Mouse (Mus musculus): ENCODE measurements around the gene Pirb.
"Not testable (repeated sequence)": the region's sequence is repeated elsewhere in the genome, so short reads cannot be mapped to it uniquely, and the experiment has no call there.

The Pirb gene

DNA sequence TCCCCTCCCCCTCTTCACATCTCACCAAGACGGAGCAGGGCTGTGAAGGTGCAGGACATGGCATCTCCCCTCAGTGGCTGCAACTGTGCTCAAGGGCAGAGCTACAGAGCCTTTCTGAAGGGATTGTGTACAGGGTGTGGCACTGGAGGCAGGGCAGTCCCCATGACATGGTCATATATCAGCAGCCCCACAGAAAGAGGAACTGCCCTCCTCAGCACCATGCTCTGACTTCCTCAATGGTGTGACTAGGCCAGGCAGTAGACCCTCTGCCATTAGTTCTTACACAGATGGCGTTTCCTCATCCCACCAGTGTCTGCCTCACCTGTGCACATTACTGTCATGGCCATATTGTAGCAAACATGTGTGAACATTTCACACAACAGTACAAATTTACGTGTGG lies at the start of gene Pirb:
TSS of gene Pirb (minus strand) at position 124 of the 400 bp plus-strand sequence.
- peak in 1 of 2 experiments; percentile 17 for DNase-seq (ENCODE audit: low read depth in 1 of 2, low spot score in 2 of 2)

DNA sequence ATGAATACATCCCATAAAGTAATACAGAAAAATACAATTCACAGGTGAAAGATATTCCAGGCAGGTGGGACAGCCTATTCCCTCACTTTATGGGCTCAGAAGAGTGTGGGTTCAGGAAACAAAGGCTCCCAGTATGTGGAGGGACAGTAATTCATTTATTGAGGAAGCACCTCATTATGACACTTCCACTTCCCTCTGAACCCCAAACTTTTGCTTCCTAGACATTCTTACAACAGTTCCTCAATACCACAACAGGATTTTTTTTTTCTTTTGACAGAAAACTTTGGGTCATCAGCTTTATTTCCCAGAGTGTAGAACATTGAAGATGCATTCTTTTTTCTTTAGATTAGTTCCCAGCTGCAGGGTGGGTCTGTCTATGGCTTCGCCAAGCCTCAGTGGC lies 12.5 kb upstream of the Pirb start:
- not testable (repeated sequence) for DNase-seq (ENCODE audit: low read depth in 1 of 2, low spot score in 2 of 2)

DNA sequence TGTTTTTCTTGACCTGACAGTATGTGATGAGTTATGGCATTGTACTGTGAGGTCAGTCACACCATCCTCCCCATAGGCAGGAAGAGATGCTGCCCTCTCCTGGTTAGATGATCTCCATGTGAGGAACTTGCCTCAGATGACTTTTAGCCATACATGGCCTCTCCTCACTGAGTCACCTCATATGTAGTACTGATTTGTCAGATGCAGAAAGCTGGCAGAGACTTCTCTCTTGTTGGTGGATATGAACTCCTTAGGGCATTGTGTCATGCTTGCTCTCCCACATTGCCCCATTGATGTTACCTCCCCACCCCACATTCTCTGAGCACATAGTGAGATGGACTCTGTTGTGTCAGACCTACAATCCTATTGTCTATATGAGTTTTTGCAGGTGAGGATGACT lies 5.3 kb upstream of the Pirb start:
- DNase-seq (ENCODE audit: low read depth in 1 of 2, low spot score in 2 of 2), result not testable (repeated sequence)

DNA sequence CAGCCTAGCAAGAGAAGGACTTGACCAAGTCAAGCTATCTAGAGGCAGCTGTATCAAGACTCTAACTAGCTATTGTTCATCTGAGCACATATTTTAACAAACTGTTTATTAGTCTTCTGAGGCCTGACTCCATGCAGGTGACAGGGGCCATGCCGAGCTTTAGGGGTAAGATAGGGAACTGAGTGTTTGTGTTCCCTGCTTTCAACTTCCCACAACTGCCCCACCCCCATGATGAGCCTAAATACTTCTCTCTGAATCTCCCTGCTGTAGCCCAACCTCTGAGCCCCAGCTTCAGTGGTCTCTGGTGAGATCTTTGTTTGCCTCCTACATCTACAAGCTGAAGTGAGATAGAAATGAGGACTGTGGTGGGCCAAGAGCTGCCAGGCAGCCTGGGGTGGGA lies 4.9 kb downstream of the Pirb start:
- DNase-seq (ENCODE audit: low read depth in 1 of 2, low spot score in 2 of 2), result no peak

DNA sequence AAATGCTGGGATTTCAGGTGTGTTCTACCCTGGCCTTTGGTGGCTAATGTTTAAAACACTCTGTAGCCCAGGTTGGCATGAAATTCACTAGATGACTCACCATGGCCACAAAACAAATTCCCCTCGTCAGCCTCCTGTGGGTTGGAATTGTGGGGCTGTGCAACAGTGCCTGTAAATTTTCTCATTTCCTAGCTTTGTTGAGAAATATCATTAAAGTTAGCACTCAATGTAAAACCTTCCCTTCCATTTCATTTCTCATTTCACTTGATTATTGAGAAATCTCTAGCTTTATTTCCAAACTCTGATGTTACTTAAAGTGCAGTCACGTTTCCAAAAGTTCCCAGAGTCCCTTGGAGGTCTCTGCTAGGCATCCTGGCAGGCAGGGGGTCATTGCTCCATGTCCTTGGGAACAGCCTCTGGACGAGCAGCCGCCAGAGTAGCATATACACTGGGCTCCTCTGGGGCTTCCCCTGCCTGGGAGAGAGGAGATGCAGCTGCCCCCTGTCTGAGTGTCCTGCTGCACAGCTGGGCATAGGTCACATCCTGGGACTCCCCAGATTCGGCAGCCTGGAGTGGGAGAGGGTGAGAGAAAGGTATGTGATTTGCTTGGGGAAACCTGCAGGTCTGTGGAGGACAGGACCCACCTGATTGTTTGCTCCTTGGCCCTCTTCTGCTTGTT lies 7.8 kb downstream of the Pirb start:
- peak in 1 of 2 experiments; percentile 13 for DNase-seq (ENCODE audit: low read depth in 1 of 2, low spot score in 2 of 2)

DNA sequence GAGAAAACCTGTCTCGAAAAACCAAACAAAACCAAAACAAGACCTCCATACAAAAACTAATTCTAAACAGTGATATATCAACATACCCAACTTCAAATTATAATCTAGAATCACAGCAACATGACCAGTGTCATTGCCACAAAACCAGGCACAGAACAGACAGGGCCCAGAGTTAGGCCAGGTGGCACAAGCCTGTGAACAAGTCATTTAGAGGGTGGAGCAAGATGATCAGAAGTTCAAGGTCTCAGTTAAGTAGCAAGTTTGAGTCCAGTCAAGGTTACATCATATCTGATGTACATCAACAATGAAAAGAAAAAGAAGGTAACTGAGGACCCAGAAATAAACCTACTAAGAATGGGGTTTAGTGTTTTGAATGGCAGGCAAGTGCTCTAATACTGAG lies 11.2 kb downstream of the Pirb start:
- DNase-seq (ENCODE audit: low read depth in 1 of 2, low spot score in 2 of 2), result no peak

DNA sequence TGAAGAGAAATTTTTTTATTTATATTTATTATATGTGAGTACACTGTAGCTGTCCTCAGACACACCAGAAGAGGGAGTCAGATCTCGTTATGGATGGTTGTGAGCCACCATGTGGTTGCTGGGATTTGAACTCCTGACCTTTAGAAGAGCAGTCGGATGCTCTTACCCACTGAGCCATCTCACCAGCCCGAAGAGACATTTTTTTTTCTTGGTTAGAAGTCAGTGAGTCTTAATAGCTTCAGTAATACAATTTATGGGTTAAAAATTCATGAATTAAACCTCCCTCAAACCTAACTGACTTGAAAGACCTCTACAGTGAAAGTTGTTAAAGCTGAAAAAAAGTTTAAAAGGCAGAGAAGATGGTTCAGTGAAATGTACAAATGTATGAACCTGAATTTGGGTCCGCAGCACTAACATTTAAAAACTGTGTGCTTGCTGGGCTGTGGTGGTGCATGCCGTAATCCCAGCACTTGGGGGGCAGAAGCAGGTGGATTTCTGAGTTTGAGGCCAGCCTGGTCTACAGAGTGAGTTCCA lies 11.7 kb downstream of the Pirb start:
- DNase-seq (ENCODE audit: low read depth in 1 of 2, low spot score in 2 of 2), result not testable (repeated sequence)

DNA sequence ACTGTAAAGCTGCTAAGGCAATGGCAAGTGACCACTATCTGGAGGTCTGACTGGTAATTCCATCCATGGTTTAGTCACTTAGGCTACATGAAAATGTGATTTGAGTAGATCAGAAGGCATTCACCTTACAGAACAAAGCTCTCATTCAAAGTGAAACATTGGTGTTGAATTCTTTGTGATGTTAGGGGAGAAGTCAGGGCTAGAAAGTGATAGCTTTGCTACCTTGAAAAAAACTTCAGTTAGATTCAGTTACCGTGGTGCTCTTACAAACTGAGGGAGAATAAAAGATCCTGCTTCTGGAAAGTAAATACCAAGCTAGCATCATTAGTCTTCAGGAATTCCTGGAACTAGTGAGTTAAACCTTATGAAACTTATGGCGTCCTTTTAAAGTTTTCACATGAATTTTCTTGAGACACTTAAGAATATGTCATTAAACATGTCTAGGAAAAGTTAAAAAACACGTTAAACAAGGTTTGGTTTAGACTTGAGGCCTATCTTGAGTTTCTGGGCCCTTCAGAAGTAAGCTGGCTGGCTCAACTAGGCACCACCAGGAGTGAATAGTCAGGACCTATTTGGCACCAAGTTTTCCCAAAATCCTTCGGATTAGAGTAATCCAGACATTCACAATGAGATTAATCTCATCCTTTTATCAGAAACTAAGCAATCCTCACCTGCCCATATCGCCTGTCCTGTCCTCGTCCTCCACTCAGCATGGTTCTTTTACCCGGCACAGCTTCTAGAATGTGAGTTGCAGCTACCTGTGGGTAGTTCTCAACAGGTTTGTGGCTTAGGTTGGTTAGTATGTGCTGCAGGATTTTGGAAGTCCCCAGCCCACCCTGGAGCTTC lies 12.4 kb downstream of the Pirb start:
- DNase-seq (ENCODE audit: low read depth in 1 of 2, low spot score in 2 of 2), result no peak

DNA sequence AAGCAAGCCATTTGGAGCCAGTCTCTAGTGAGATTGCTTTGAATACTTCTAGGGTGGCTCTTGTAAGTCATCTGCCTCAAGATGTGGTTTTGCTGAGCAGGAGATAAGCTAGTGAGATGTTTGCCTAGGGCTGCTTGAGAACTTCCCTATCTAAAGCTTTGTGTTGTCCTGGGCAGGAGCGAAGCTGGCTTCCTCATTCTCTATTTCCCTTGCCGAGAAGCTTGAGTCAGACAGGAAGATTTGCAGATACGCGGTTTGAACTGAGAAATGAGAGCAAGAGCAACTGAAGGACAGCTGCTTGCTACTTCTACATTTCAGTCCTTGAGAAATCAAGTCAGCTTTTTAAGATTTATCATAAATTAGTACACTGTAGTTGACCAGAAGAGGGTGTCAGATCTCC lies 13.2 kb downstream of the Pirb start:
- peak; percentile 58 to 67 for DNase-seq (ENCODE audit: low read depth in 1 of 2, low spot score in 2 of 2)

DNA sequence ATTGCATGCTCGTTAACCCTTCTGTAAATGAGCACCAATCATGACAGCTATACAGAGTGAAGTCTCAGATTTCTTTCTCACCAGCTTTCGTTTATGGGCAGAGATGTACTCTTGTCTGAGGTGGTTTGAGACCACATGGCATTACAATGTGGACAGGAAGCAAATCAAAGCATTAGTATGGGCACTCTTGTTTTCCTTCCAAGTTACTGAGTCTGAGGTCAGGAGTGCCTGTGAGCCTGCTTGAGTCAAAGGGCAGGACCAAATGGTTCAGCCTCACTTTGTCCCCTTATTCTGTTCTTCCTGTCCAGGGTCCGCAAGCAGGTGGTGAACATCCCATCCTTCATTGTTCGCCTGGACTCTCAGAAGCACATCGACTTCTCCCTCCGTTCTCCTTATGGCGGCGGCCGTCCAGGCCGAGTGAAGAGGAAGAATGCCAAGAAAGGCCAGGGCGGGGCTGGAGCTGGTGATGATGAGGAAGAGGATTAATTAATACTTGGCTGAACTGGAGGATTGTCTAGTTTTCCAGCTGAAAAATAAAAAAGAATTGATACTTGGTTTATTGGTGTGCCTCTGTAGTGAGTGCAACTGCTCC lies 13.8 kb downstream of the Pirb start:
- peak in 1 of 2 experiments; percentile 16 for DNase-seq (ENCODE audit: low read depth in 1 of 2, low spot score in 2 of 2)

DNA sequence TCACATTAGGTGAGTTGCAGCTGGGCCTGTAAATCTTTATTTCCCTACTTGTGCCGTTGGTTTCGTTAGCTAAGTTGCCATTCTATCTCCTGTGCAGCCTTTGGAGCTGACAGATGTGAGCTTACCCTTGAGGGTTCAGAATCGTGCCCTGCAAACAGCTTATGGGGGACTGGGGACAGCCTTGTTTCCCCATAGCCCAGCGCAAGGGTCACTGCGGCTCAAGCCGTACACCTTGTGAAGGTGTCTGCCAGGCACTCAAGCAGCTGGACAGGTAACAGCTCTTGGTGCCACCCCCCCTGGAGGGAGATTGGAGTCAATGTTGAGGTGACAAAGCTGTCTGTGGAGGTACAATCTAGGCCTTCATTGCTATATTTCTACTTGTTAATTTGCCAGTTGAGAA lies 14.3 kb downstream of the Pirb start:
- DNase-seq (ENCODE audit: low read depth in 1 of 2, low spot score in 2 of 2), result no peak

DNA sequence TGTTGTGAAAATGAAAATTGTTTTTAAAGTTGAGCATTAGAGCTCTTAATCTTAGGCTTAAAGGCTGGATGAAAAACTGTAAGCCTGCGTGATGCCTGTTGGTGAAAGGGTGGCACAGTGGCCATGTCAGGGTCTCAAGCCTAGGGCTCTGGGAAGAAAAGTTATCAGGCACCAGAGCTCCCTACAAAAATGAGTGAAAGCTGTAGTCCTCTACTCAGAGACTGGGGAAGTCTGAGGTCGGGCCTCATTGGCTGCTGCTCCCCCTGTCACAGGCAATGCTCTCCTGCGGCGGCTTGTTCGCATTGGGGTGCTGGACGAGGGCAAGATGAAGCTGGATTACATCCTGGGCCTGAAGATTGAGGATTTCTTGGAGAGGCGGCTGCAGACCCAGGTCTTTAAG lies 14.7 kb downstream of the Pirb start:
- DNase-seq (ENCODE audit: low read depth in 1 of 2, low spot score in 2 of 2), result not testable (repeated sequence)

DNA sequence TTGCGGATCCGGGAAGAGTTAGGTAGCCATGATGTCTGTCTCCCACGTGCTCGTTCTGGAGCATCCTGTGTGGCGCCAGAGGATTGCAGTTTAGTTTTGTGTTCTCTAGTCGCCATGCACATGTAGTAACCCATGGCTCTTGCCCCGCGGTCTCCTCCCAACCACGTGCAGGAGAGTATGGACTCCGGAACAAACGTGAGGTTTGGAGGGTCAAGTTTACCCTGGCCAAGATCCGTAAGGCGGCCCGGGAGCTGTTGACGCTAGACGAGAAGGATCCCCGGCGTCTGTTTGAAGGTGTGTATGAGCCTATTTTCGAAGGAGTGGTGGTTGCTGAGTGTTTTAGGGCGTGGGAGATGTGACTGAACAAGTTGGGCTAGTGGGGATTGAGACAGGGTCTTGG lies 15.7 kb downstream of the Pirb start:
- DNase-seq (ENCODE audit: low read depth in 1 of 2, low spot score in 2 of 2), result no peak

DNA sequence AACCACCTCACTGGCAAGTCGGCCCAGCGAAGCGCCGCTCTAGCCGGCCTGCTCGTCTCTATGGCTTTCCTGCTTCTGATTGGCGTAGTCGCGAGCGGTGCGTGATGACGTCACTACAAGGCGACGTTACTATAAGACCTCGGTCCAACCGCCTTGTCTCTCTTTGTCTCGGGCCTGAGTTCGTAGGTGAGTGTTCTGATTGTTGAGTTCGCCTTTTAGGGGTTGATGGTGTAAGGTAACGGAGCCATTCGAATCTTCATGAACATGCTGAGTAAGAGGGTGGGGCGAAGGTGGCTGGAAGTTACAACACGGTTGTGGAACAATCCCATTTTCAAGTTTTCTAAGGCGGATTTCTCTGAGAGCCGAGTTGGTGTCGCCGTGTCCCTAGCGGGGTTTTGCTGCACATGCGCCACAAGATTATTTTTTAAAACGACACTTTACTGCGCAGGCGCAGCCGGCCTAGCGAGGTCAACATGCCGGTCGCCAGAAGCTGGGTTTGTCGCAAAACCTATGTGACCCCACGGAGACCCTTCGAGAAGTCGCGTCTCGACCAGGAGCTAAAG lies 16.2 kb downstream of the Pirb start, which contains the start of gene Rps9:
TSS of gene Rps9 (plus strand) at position 115 of the 563 bp plus-strand sequence.
- peak; percentile 87 to 91 for DNase-seq (ENCODE audit: low read depth in 1 of 2, low spot score in 2 of 2)

DNA sequence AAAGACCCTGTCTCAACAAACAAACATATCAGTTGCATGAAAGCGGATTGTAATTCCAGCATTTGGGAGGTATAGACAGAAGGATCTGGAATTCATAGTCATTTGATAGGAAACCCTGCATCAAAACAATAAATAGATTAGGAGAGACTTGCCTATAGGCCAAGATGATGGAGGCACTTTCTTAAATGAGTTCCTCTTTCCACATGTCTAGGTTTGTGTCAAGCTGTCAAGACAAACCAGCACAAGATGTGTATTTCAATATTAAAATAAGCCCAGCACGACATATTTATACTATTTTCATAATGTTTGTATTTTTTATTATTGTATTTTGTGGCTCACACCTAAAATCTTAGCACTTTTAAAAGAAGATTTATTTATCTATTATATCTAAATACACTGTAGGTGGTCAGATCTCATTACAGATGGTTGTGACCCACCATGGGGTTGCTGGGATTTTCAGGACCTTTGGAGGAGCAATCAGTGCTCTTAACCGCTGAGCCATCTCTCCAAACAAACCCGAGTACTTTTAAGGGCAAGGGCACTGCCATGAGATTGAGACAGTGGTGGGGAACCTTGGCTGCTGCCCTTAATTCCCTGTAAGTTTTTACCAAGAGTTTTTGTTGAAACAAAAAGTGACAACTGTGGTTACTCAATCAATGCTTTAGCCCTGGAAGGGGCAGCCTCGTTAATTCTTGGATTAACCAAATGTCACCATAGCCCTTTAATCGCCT lies 16.9 kb downstream of the Pirb start:
- DNase-seq (ENCODE audit: low read depth in 1 of 2, low spot score in 2 of 2), result no peak

DNA sequence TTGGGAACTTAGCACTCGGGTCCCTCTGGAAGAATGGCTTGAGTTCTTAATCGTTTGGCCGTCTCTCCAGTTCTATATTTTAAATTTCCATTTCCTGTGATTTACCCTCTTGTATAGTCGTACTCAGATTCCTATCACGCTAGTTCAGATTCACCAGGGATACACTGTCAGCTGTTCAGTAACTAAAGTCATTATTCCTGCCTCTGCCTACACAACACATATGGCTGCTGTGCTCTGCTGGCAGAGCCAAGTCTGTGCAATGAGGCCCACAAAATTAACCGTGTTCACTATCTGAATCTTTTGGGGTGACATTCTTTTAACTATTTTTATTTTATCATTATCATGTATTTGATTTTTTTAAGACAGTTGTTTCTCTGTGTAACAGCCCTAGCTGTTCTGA lies 21.7 kb downstream of the Pirb start:
- DNase-seq (ENCODE audit: low read depth in 1 of 2, low spot score in 2 of 2), result no peak

DNA sequence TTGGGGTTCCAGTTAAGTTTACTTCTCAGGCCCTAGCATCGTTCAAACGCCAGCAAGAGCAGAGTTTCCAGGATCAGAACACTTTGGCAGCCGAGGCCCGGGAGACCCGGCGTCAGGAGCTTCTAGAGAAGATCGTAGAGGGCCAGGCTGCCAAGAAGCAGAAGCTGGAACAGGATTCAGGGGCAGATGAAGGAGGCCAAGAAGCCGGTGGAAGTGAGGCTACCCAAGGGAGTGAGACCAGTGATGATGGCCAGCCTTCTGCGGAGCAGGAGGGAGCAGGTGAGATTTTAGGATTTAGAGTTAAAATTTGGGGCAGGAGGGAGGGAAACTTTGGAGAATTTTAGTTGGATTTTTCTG lies 25.3 kb downstream of the Pirb start:
- DNase-seq (ENCODE audit: low read depth in 1 of 2, low spot score in 2 of 2), result peak in 1 of 2 experiments; percentile 1

DNA sequence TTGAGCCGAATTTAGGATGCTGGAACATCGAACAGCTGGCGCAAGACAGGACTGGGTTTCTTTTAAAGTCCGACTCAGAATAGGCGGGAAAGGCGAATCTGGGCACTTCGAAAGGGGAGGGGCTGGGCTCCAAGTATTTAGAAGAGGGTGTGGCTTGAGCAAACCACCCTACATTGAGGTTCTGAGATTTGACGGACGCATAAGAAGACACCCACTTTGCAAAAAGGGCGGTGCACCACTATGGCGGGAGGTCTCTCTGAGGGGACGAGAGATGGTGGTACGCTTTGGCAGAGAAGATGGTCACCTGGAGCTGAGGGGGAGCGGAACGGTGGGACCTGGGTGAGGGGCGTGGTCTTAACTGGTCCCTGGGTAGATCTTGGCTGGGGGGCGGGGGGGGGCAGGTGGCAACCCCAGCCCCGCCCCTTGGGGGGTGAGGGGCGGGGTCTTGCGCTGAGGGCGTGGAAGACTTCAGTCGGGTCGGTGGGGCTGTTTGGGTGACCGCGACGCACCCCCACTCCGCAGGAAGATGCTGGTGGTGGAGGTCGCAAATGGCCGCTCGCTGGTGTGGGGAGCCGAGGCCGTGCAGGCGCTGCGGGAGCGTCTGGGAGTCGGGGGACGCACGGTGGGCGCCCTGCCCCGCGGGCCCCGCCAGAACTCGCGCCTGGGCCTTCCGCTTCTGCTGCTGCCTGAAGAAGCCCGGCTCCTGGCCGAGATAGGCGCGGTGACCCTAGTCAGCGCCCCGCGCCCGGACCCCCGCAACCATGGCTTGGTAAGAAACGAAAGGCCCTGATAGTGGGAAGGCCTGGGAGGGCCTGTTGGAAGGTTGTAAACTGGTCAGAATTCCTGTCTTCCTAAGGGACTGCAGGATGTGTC lies 25.9 kb downstream of the Pirb start:
- DNase-seq (ENCODE audit: low read depth in 1 of 2, low spot score in 2 of 2), result peak; percentile 33 to 57

DNA sequence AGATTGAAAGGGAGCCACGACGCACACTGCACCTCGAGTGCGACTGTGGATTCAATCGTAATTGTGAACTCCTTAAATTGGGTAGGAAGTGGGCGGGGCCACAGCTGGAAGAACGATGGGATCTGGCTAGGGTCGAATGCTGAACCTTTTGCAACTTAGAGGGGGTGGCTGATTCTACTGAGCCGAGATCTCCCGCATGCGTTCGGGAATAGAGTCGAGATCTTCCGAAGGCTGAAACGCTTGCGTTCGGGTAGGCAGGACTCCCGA lies 26.4 kb downstream of the Pirb start:
- no peak for DNase-seq (ENCODE audit: low read depth in 1 of 2, low spot score in 2 of 2)

Measured in monocyte, adult 2 months (primary cell).